Mouse (Mus musculus): Measurements from ENCODE around the gene Oprd1.

- TF ChIP-seq CTCF (IDR thresholded peaks at IDR 0.05; ENCODE audit: control insufficient read depth, insufficient read depth, insufficient read length): no peak
- no peak for TF ChIP-seq USF1 (IDR thresholded peaks at IDR 0.05; ENCODE audit: low read depth)
- TF ChIP-seq FOSL1 (IDR thresholded peaks at IDR 0.05; ENCODE audit: insufficient read depth, low read length, poor library complexity, severe bottlenecking): no peak
- no peak for TF ChIP-seq CEBPB (IDR thresholded peaks at IDR 0.05; ENCODE audit: low read depth)
These were observed 68.5 kb downstream of the Oprd1 start for GRCm38 (mm10) chr4:132075796-132076195.
